Mouse (Mus musculus) liver, embryonic 15.5 days (tissue): ENCODE data around the gene Gm47996. TPM values are rescaled to one million over a fixed set of nuclear protein-coding genes. Genes with fewer than 3 reads are reported as not detected.
"Not testable (repeated sequence)": the region's sequence is repeated elsewhere in the genome, so short reads cannot be mapped to it uniquely, and the experiment has no call there.

Experiments
- ATAC-seq: fragments of 200-750 bp; cut with Nextera tagmentation; 2 replicates; pipeline ENCODE4 v1.8.0; 2017; ENCODE audit warnings: moderate number of reproducible peaks, mild to moderate bottlenecking, moderate library complexity; ENCODE audit not compliant: insufficient read depth
- H3K27ac ChIP-seq: fragments of 300-500 bp; sonication (generic); replicated peaks from 2 replicates; pipeline ENCODE4 v1.5.1; 2015; ENCODE audit warnings: mild to moderate bottlenecking, inconsistent platforms
- H3K27me3 ChIP-seq: fragments of 300-500 bp; sonication (generic); 2 replicates; pipeline ENCODE4 v1.6.1; 2015; ENCODE audit warnings: mild to moderate bottlenecking, inconsistent platforms
- H3K36me3 ChIP-seq: fragments of 300-500 bp; sonication (generic); replicated peaks from 2 replicates; pipeline ENCODE4 v1.6.1; 2015; ENCODE audit warnings: moderate library complexity, mild to moderate bottlenecking, inconsistent platforms
- H3K4me1 ChIP-seq: fragments of 300-500 bp; sonication (generic); replicated peaks from 2 replicates; pipeline ENCODE4 v1.6.1; 2015; ENCODE audit warnings: inconsistent platforms
- H3K4me2 ChIP-seq: fragments of 300-500 bp; sonication (generic); 2 replicates; pipeline ENCODE4 v1.6.1; 2015; ENCODE audit warnings: moderate library complexity, mild to moderate bottlenecking, inconsistent platforms
- H3K4me3 ChIP-seq: fragments of 300-500 bp; sonication (generic); replicated peaks from 2 replicates; pipeline ENCODE4 v1.5.1; 2015; ENCODE audit warnings: mild to moderate bottlenecking, inconsistent platforms
- H3K9ac ChIP-seq: fragments of 300-500 bp; sonication (generic); 2 replicates; pipeline ENCODE4 v1.6.1; 2015; ENCODE audit warnings: moderate library complexity, mild to moderate bottlenecking, inconsistent platforms
- H3K9me3 ChIP-seq: fragments of 300-500 bp; sonication (generic); replicated peaks from 2 replicates; pipeline ENCODE4 v1.6.1; 2016; ENCODE audit warnings: inconsistent platforms
- WGBS: fragments of 180-500 bp; shearing (Covaris S2); methylation state at CpG from one replicate; pipeline ENCODE4 v1.1.7; 2015; ENCODE audit warnings: mixed read lengths; ENCODE audit not compliant: insufficient replicate concordance; 5-methylcytosine and 5-hydroxymethylcytosine counted together
- polyA plus RNA-seq: library from polyadenylated mRNA; unstranded; fragments of >200 nt; fragmentation: Nextera tagmentation; extraction: Ambion mirVana; gene quantifications from 2 replicates; pipeline ENCODE4 v1.2.1, GENCODE M21; 2015

Gene Gm47996
- 0.18 and 0.31 TPM in 2 replicates for polyA plus RNA-seq

GRCm38 (mm10) chr1:151209824-151210355 is at the start of gene Gm47996:
TSS of gene Gm47996 (plus strand) at chr1:151210131.
- not testable (repeated sequence) for H3K4me3 ChIP-seq, H3K27ac ChIP-seq, H3K27me3 ChIP-seq, ATAC-seq, H3K36me3 ChIP-seq, H3K9me3 ChIP-seq, H3K4me2 ChIP-seq, H3K9ac ChIP-seq
- peaks cover 13% of the 10 kb centered on the region; the same call in 1 of the 2 replicates for H3K4me1 ChIP-seq
- WGBS, result 35% methylated on average over 7 of the region's 8 CpGs

GRCm38 (mm10) chr1:151166031-151166430 is 43.9 kb upstream of the Gm47996 start:
- WGBS, result 17% methylated on average over 8 of the region's 8 CpGs
- Histone ChIP-seq H3K4me2 (no peak overlapping the region), H3K27ac (peak overlapping the region; percentile 59; the same call in 1 of the 2 replicates), H3K4me1 (peaks cover 34% of the 10 kb centered on the region), H3K27me3 (no peaks in the 10 kb centered on the region), H3K36me3 (no peaks in the 10 kb centered on the region), H3K4me3 (no peak overlapping the region), H3K9me3 (no peaks in the 10 kb centered on the region), H3K9ac (no peak overlapping the region)
- no peak for ATAC-seq

- H3K27me3 ChIP-seq, result no peaks in the 10 kb centered on the region
- H3K4me2 ChIP-seq, result peak overlapping the region; percentile 34
- H3K9me3 ChIP-seq, result no peaks in the 10 kb centered on the region
- H3K27ac ChIP-seq, result peak overlapping the region; percentile 71
- peak; percentile 60 for ATAC-seq
- no peak overlapping the region; the same call in 1 of the 2 replicates for H3K9ac ChIP-seq
- 39% methylated on average over 12 of the region's 12 CpGs for WGBS
- peaks cover 34% of the 10 kb centered on the region for H3K4me1 ChIP-seq
- no peak overlapping the region for H3K4me3 ChIP-seq
- no peaks in the 10 kb centered on the region for H3K36me3 ChIP-seq
Observed at GRCm38 (mm10) chr1:151167297-151168047, 42.5 kb upstream of the Gm47996 start.

- H3K4me2 ChIP-seq, result no peak overlapping the region
- peaks cover 33% of the 10 kb centered on the region for H3K4me1 ChIP-seq
- no peaks in the 10 kb centered on the region for H3K27me3 ChIP-seq
- no peak for ATAC-seq
- H3K27ac ChIP-seq, result peak overlapping the region; percentile 33; the same call in 1 of the 2 replicates
- no peaks in the 10 kb centered on the region for H3K36me3 ChIP-seq
- 64% methylated on average over 3 of the region's 3 CpGs for WGBS
- no peaks in the 10 kb centered on the region for H3K9me3 ChIP-seq
- no peak overlapping the region for H3K4me3 ChIP-seq
- no peak overlapping the region for H3K9ac ChIP-seq
Observed at GRCm38 (mm10) chr1:151168637-151169036, 41.3 kb upstream of the Gm47996 start.

- Histone ChIP-seq H3K27me3 (no peaks in the 10 kb centered on the region), H3K27ac (no peak overlapping the region), H3K4me2 (no peak overlapping the region), H3K9ac (no peak overlapping the region), H3K4me3 (no peak overlapping the region), H3K4me1 (peaks cover 23% of the 10 kb centered on the region), H3K9me3 (no peaks in the 10 kb centered on the region), H3K36me3 (no peaks in the 10 kb centered on the region)
- 49% methylated on average over 2 of the region's 2 CpGs for WGBS
- ATAC-seq, result no peak
Observed at GRCm38 (mm10) chr1:151171572-151172461, 38.1 kb upstream of the Gm47996 start.

GRCm38 (mm10) chr1:151177030-151177936 is 32.6 kb upstream of the Gm47996 start:
- Histone ChIP-seq H3K27me3 (no peaks in the 10 kb centered on the region), H3K27ac (peak overlapping the region; percentile 71), H3K9me3 (no peaks in the 10 kb centered on the region), H3K9ac (peak overlapping the region; percentile 34), H3K4me1 (peaks cover 43% of the 10 kb centered on the region), H3K36me3 (no peaks in the 10 kb centered on the region), H3K4me3 (peak overlapping the region; percentile 44), H3K4me2 (peak overlapping the region; percentile 66)
- peak; percentile 87 for ATAC-seq
- WGBS, result 4% methylated on average over 10 of the region's 10 CpGs

- Histone ChIP-seq H3K9ac (peak overlapping the region; percentile 34), H3K27ac (peak overlapping the region; percentile 71), H3K9me3 (no peaks in the 10 kb centered on the region), H3K4me3 (peak overlapping the region; percentile 44), H3K4me1 (peaks cover 43% of the 10 kb centered on the region), H3K36me3 (no peaks in the 10 kb centered on the region), H3K4me2 (peak overlapping the region; percentile 66), H3K27me3 (no peaks in the 10 kb centered on the region)
- peak; percentile 54 for ATAC-seq
- 19% methylated on average over 4 of the region's 4 CpGs for WGBS
Observed at GRCm38 (mm10) chr1:151177937-151178271, 32.0 kb upstream of the Gm47996 start.

GRCm38 (mm10) chr1:151178505-151179083 is 31.3 kb upstream of the Gm47996 start:
- H3K27ac ChIP-seq, result peak overlapping the region; percentile 71
- 78% methylated on average over 2 of the region's 2 CpGs for WGBS

GRCm38 (mm10) chr1:151180167-151180566 is 29.8 kb upstream of the Gm47996 start:
- peaks cover 43% of the 10 kb centered on the region for H3K4me1 ChIP-seq
- no peaks in the 10 kb centered on the region for H3K27me3 ChIP-seq
- H3K9me3 ChIP-seq, result no peaks in the 10 kb centered on the region
- 27% methylated on average over 2 of the region's 2 CpGs for WGBS
- peak overlapping the region; percentile 4; the same call in 1 of the 2 replicates for H3K27ac ChIP-seq
- H3K4me2 ChIP-seq, result no peak overlapping the region
- no peaks in the 10 kb centered on the region for H3K36me3 ChIP-seq
- no peak for ATAC-seq
- H3K9ac ChIP-seq, result no peak overlapping the region; the same call in 1 of the 2 replicates
- H3K4me3 ChIP-seq, result no peak overlapping the region

More at GRCm38 (mm10) chr1:151178505-151179083, 31.3 kb upstream of the Gm47996 start:
- Histone ChIP-seq H3K4me1 (peaks cover 43% of the 10 kb centered on the region), H3K4me3 (no peak overlapping the region), H3K9me3 (no peaks in the 10 kb centered on the region), H3K36me3 (no peaks in the 10 kb centered on the region), H3K27me3 (no peaks in the 10 kb centered on the region), H3K4me2 (no peak overlapping the region), H3K9ac (no peak overlapping the region)
- no peak for ATAC-seq

GRCm38 (mm10) chr1:151182266-151182665 is 27.7 kb upstream of the Gm47996 start, which contains the start of gene Gm47985:
TSS of gene Gm47985 (plus strand) at chr1:151182537.
- WGBS, result 17% methylated on average over 1 of the region's 7 CpGs
- H3K36me3 ChIP-seq, H3K27ac ChIP-seq, H3K9ac ChIP-seq, H3K4me3 ChIP-seq, H3K9me3 ChIP-seq, ATAC-seq, H3K4me2 ChIP-seq, H3K27me3 ChIP-seq: not testable (repeated sequence)
- peaks cover 36% of the 10 kb centered on the region for H3K4me1 ChIP-seq
